ENCODE assay signal across 9 mouse cellular contexts in the genomic region with DNA sequence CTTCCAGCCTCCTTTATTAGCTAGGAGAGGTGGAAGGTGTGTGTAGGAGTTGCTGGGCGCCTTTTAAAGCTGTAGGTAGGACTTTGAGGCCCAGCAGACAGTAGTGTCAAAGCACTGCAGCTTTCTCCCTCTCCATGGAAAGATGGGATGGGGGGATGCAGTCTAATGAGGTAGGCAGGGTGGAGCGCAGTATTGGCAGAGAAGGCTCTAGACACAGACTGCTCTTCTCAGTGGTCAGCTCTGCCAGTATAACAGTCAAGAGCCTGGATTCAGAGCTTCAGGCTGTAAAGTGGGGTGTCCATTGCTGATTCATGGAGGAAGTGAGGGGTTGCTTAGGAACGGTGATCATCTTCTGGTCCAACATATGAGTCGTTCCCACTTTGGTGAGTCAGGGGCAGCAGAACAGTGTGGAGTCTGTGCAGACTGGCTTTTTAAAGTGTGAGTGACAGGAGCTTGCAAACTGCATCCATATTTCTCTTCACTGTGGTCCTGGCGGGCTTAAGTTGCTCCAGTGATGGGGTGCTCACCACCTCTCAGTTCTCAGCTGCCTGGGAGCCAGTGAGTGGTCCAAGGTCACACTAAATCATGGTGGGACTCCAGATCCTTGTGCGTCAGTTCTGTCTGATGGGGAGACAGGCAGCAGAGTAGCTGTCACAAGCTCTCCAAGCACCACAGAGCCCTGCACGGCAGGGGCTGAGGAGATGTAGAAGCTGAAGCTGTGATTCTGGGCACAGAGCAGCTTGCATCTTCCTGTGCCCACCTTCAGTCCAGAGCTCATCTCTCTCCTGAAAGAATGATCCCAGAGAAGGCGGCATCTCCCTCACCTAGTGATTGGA. TPM values are rescaled to one million over a fixed set of nuclear protein-coding genes. Genes with fewer than 3 reads are reported as not detected.
DNase-seq lines count a peak whose midpoint lies in the region; ATAC-seq and TF ChIP-seq lines count a peak whose summit lies in the region.
"Had no signal": no experiment of that assay in that cellular context is flagged by ENCODE, and none has a peak within 500 bp of the region (broad histone marks: within the 10 kb centered on the region; RNA-seq: fewer than 3 reads in every experiment).

No protein-coding gene starts in this region.

- H3K4me3 ChIP-seq in heart, embryonic 14.5 days (ENCODE audit: control insufficient read depth in 1 of 2, insufficient read depth in 1 of 2, low read depth in 1 of 2, low read length in 2 of 2) = peak overlapping the region; percentile 70 to 76
- peak overlapping the region; percentile 81 for H3K4me3 ChIP-seq in heart, postnatal 0 days (ENCODE audit: low read depth, low read length)
- H3K4me3 ChIP-seq in midbrain, embryonic 12.5 days = peak overlapping the region; percentile 78

- no peak for TF ChIP-seq CTCF in heart, postnatal 0 days (IDR thresholded peaks at IDR 0.05; ENCODE audit: low read depth)

- 71% methylated on average over 8 of the region's 8 CpGs for WGBS in heart, embryonic 14.5 days
- 56% methylated on average over 8 of the region's 8 CpGs for WGBS in heart, postnatal 0 days
- WGBS in midbrain, embryonic 12.5 days = 81% methylated on average over 8 of the region's 8 CpGs

- no peak for DNase-seq in heart, postnatal 14 days
- DNase-seq in Muller cell, postnatal 12 days (ENCODE audit: inconsistent ontology term) = peak; percentile 42
- DNase-seq in heart, postnatal 0 days (ENCODE audit: low spot score) = no peak
- no peak for DNase-seq in urinary bladder, postnatal 4 days (ENCODE audit: low spot score in 2 of 2)
- no peak for DNase-seq in thymus, postnatal 14 days

- intact Hi-C loops in heart, postnatal 14 days (cut with DNase I) = no loop called here

- H3K9ac ChIP-seq in heart, embryonic 14.5 days (ENCODE audit: low read length) = peak overlapping the region; percentile 91
- peak overlapping the region; percentile 83 for H3K9ac ChIP-seq in heart, postnatal 0 days (replicated peaks; ENCODE audit: low read depth, low read length)
- H3K9ac ChIP-seq in midbrain, embryonic 12.5 days (replicated peaks) = peak overlapping the region; percentile 67

- no peak for TF ChIP-seq EP300 in heart, postnatal 0 days (IDR thresholded peaks at IDR 0.05; ENCODE audit: low read depth)

- no peaks in the 10 kb centered on the region for H3K27me3 ChIP-seq in heart, embryonic 14.5 days (ENCODE audit: control insufficient read depth, insufficient read depth, low read length)
- no peaks in the 10 kb centered on the region for H3K27me3 ChIP-seq in heart, postnatal 0 days (ENCODE audit: control insufficient read depth, insufficient read depth, low read length)
- no peaks in the 10 kb centered on the region for H3K27me3 ChIP-seq in midbrain, embryonic 12.5 days

- H3K4me2 ChIP-seq in heart, embryonic 14.5 days (ENCODE audit: low read length) = peak overlapping the region; percentile 86
- H3K4me2 ChIP-seq in heart, postnatal 0 days (ENCODE audit: low read depth, low read length) = peak overlapping the region; percentile 82
- H3K4me2 ChIP-seq in midbrain, embryonic 12.5 days (replicated peaks) = peak overlapping the region; percentile 89

- peaks cover 35% of the 10 kb centered on the region for H3K36me3 ChIP-seq in heart, embryonic 14.5 days (ENCODE audit: control insufficient read depth, insufficient read depth, low read length)
- H3K36me3 ChIP-seq in heart, postnatal 0 days (replicated peaks; ENCODE audit: control insufficient read depth, insufficient read depth, low read length) = peaks cover 14% of the 10 kb centered on the region
- peaks cover 22% of the 10 kb centered on the region for H3K36me3 ChIP-seq in midbrain, embryonic 12.5 days

- ATAC-seq in heart, embryonic 14.5 days (ENCODE audit: insufficient number of reproducible peaks, insufficient read depth, low FRiP score, low read depth) = no peak
- ATAC-seq in heart, postnatal 0 days (ENCODE audit: insufficient read depth, low read depth) = no peak
- ATAC-seq in midbrain, embryonic 12.5 days (ENCODE audit: low FRiP score, low read depth) = no peak
- ATAC-seq in inflammation-experienced regulatory T-cells, adult 6 months = no peak
- ATAC-seq: activated CD4-positive, CD25-positive, alpha-beta regulatory T cell, adult 4 months had no signal

- peaks cover 26 to 41% of the 10 kb centered on the region in 2 experiments for H3K4me1 ChIP-seq in heart, embryonic 14.5 days (ENCODE audit: control insufficient read depth in 2 of 2, insufficient read depth in 2 of 2, low read length in 2 of 2)
- peaks cover 28% of the 10 kb centered on the region for H3K4me1 ChIP-seq in heart, postnatal 0 days (ENCODE audit: control insufficient read depth, insufficient read depth)
- peaks cover 54% of the 10 kb centered on the region for H3K4me1 ChIP-seq in midbrain, embryonic 12.5 days

- no peaks in the 10 kb centered on the region for H3K9me3 ChIP-seq in heart, embryonic 14.5 days (ENCODE audit: control insufficient read depth, low read length)
- H3K9me3 ChIP-seq in heart, postnatal 0 days (replicated peaks; ENCODE audit: control insufficient read depth, low read length) = no peaks in the 10 kb centered on the region
- no peaks in the 10 kb centered on the region for H3K9me3 ChIP-seq in midbrain, embryonic 12.5 days

- peak overlapping the region; percentile 60 to 98; a peak in 3 of 4 replicates for H3K27ac ChIP-seq in heart, embryonic 14.5 days (replicated peaks in 1 of 2; ENCODE audit: control insufficient read depth in 1 of 2, insufficient read depth in 1 of 2, low read depth in 2 of 2, low read length in 2 of 2)
- peak overlapping the region; percentile 98 for H3K27ac ChIP-seq in heart, postnatal 0 days (ENCODE audit: low read depth)
- H3K27ac ChIP-seq in midbrain, embryonic 12.5 days (replicated peaks) = peak overlapping the region; percentile 93; the same call in 1 of the 2 replicates

RNA-seq across cellular contexts. Expression of gene Tbc1d17, which starts 2.1 kb away (rescaled TPM):
- 44.5 and 53.5 TPM in 2 replicates for polyA plus RNA-seq in heart, embryonic 14.5 days (2014; fragmentation: Nextera tagmentation; extraction: Ambion mirVana)
- total RNA-seq in heart, postnatal 14 days (2021) = 10 to 100 TPM; 41.0 to 42.8 TPM
- 43.5 and 101 TPM in 2 replicates for total RNA-seq in heart, postnatal 0 days (2014; rRNA removed; ENCODE audit: low replicate concordance)
- 51.7 and 57.5 TPM in 2 replicates for polyA plus RNA-seq in heart, postnatal 0 days (2015; fragmentation: Nextera tagmentation; extraction: Ambion mirVana)
- 97.5 and 101 TPM in 2 replicates for polyA plus RNA-seq in midbrain, embryonic 12.5 days (2016; fragmentation: Nextera tagmentation; extraction: Ambion mirVana)
- 10 to 100 TPM; 43.9 to 66.0 (median 60.6) TPM for polyA plus RNA-seq in inflammation-experienced regulatory T-cells, adult 6 months (2017; shearing (Covaris generic))

RNA-seq across cellular contexts. Expression of gene Akt1s1, which starts 2.2 kb away (rescaled TPM):
- 33.4 and 61.6 TPM in 2 replicates for polyA plus RNA-seq in heart, embryonic 14.5 days (2014; fragmentation: Nextera tagmentation; extraction: Ambion mirVana)
- total RNA-seq in heart, postnatal 14 days (2021) = 10 to 100 TPM; 61.1 to 63.3 TPM
- total RNA-seq in heart, postnatal 0 days (2014; rRNA removed; ENCODE audit: low replicate concordance) = 81.8 and 137 TPM in 2 replicates
- 91.3 and 91.8 TPM in 2 replicates for polyA plus RNA-seq in heart, postnatal 0 days (2015; fragmentation: Nextera tagmentation; extraction: Ambion mirVana)
- polyA plus RNA-seq in midbrain, embryonic 12.5 days (2016; fragmentation: Nextera tagmentation; extraction: Ambion mirVana) = 92.0 and 99.2 TPM in 2 replicates
- polyA plus RNA-seq in inflammation-experienced regulatory T-cells, adult 6 months (2017; shearing (Covaris generic)) = 1 to 10 TPM; 1.1 to 4.5 (median 3.7) TPM

RNA-seq across cellular contexts. Expression of gene Pnkp, which starts 5.9 kb away (rescaled TPM):
- 19.4 and 22.7 TPM in 2 replicates for polyA plus RNA-seq in heart, embryonic 14.5 days (2014; fragmentation: Nextera tagmentation; extraction: Ambion mirVana)
- 10 to 100 TPM; 17.6 to 18.8 TPM for total RNA-seq in heart, postnatal 14 days (2021)
- 43.6 and 45.9 TPM in 2 replicates for total RNA-seq in heart, postnatal 0 days (2014; rRNA removed; ENCODE audit: low replicate concordance)
- polyA plus RNA-seq in heart, postnatal 0 days (2015; fragmentation: Nextera tagmentation; extraction: Ambion mirVana) = 24.5 and 27.2 TPM in 2 replicates
- polyA plus RNA-seq in midbrain, embryonic 12.5 days (2016; fragmentation: Nextera tagmentation; extraction: Ambion mirVana) = 36.4 and 44.0 TPM in 2 replicates
- polyA plus RNA-seq in inflammation-experienced regulatory T-cells, adult 6 months (2017; shearing (Covaris generic)) = 10 to 100 TPM; 43.2 to 49.7 (median 46.8) TPM

RNA-seq across cellular contexts. Expression of gene Ptov1, which starts 18.6 kb away (rescaled TPM):
- 279 and 310 TPM in 2 replicates for polyA plus RNA-seq in heart, embryonic 14.5 days (2014; fragmentation: Nextera tagmentation; extraction: Ambion mirVana)
- 100 to 1,000 TPM; 149 to 160 TPM for total RNA-seq in heart, postnatal 14 days (2021)
- 335 and 364 TPM in 2 replicates for total RNA-seq in heart, postnatal 0 days (2014; rRNA removed; ENCODE audit: low replicate concordance)
- 246 and 248 TPM in 2 replicates for polyA plus RNA-seq in heart, postnatal 0 days (2015; fragmentation: Nextera tagmentation; extraction: Ambion mirVana)
- polyA plus RNA-seq in midbrain, embryonic 12.5 days (2016; fragmentation: Nextera tagmentation; extraction: Ambion mirVana) = 605 and 652 TPM in 2 replicates
- polyA plus RNA-seq in inflammation-experienced regulatory T-cells, adult 6 months (2017; shearing (Covaris generic)) = 1 to 10 TPM; 1.9 to 5.6 (median 3.2) TPM

RNA-seq across cellular contexts. Expression of gene Atf5, which starts 34.5 kb away (rescaled TPM):
- polyA plus RNA-seq in heart, embryonic 14.5 days (2014; fragmentation: Nextera tagmentation; extraction: Ambion mirVana) = 1.8 and 1.9 TPM in 2 replicates
- total RNA-seq in heart, postnatal 14 days (2021) = 10 to 100 TPM; 52.4 to 57.4 TPM
- total RNA-seq in heart, postnatal 0 days (2014; rRNA removed; ENCODE audit: low replicate concordance) = 5.6 and 16.0 TPM in 2 replicates
- 3.0 and 3.5 TPM in 2 replicates for polyA plus RNA-seq in heart, postnatal 0 days (2015; fragmentation: Nextera tagmentation; extraction: Ambion mirVana)
- polyA plus RNA-seq in midbrain, embryonic 12.5 days (2016; fragmentation: Nextera tagmentation; extraction: Ambion mirVana) = 5.6 and 6.3 TPM in 2 replicates
- under 1 TPM in 1 of 3 experiments, not detected in 2; 0.41 TPM for polyA plus RNA-seq in inflammation-experienced regulatory T-cells, adult 6 months (2017; shearing (Covaris generic))
